In genomic region chr8:91079678-91080077, GRCm38 (mm10) we compare ENCODE assay signal across 19 mouse cellular contexts. TPM values are rescaled to one million over a fixed set of nuclear protein-coding genes. Genes with fewer than 3 reads are reported as not detected.
DNase-seq lines count a peak whose midpoint lies in the region; ATAC-seq and TF ChIP-seq lines count a peak whose summit lies in the region.
"Had no signal": no experiment of that assay in that cellular context is flagged by ENCODE, and none has a peak within 500 bp of the region (broad histone marks: within the 10 kb centered on the region; RNA-seq: fewer than 3 reads in every experiment).

No protein-coding gene starts in this region.

- TF ChIP-seq EP300 in liver, postnatal 0 days (IDR thresholded peaks at IDR 0.05; ENCODE audit: low read depth), result no peak

- peaks cover 6% of the 10 kb centered on the region; the same call in 1 of the 2 replicates for H3K4me1 ChIP-seq in liver, postnatal 0 days (ENCODE audit: insufficient read depth)
- peaks cover 28% of the 10 kb centered on the region for H3K4me1 ChIP-seq in liver, embryonic 12.5 days
- H3K4me1 ChIP-seq: hindbrain, embryonic 12.5 days; limb, embryonic 15.5 days had no signal

- H3K9me3 ChIP-seq in liver, postnatal 0 days (ENCODE audit: low read length), result no peaks in the 10 kb centered on the region
- H3K9me3 ChIP-seq in liver, embryonic 12.5 days (replicated peaks), result no peaks in the 10 kb centered on the region
- H3K9me3 ChIP-seq: G1E; hindbrain, embryonic 12.5 days; limb, embryonic 15.5 days had no signal

- no peaks in the 10 kb centered on the region for H3K27me3 ChIP-seq in liver, postnatal 0 days (ENCODE audit: insufficient read depth, low read length)
- no peaks in the 10 kb centered on the region for H3K27me3 ChIP-seq in liver, embryonic 12.5 days (replicated peaks)
- H3K27me3 ChIP-seq: hindbrain, embryonic 12.5 days; limb, embryonic 15.5 days had no signal

- no peak overlapping the region for H3K27ac ChIP-seq in liver, postnatal 0 days (ENCODE audit: low read depth)
- no peak overlapping the region for H3K27ac ChIP-seq in liver, embryonic 12.5 days
- H3K27ac ChIP-seq: hindbrain, embryonic 12.5 days; limb, embryonic 15.5 days had no signal

- no peak for ATAC-seq in liver, postnatal 0 days
- ATAC-seq in liver, embryonic 12.5 days, result no peak
- ATAC-seq: forebrain, postnatal 0 days had no signal

- 0 out of 2 replicates have a peak, but pooled peaks have one; percentile 11 for TF ChIP-seq CTCF in liver, postnatal 0 days (IDR thresholded peaks at IDR 0.05; ENCODE audit: low read depth)

- H3K9ac ChIP-seq in liver, postnatal 0 days (replicated peaks), result no peak overlapping the region
- H3K9ac ChIP-seq in liver, embryonic 12.5 days, result no peak overlapping the region
- H3K9ac ChIP-seq: forebrain, postnatal 0 days; hindbrain, embryonic 12.5 days; limb, embryonic 15.5 days had no signal

- no peak for DNase-seq in liver, postnatal 0 days
- DNase-seq in ES-CJ7 (ENCODE audit: low read depth, low spot score) (peak; percentile 89), R1 (ENCODE audit: low read depth, low spot score) (peak; percentile 87), MN1 (ENCODE audit: low spot score) (no peak)
- DNase-seq in thymus, postnatal 25 days, result peak; percentile 42
- DNase-seq in kidney, postnatal 4 days, result no peak
- DNase-seq: adrenal gland, adult 2 months; cerebellum, adult 9-11 months; forebrain, postnatal 0 days; kidney, adult 8-10 months; lung, postnatal 14 days; right cerebral cortex, postnatal 25 days had no signal

- WGBS in liver, postnatal 0 days (ENCODE audit: insufficient replicate concordance), result 91% methylated on average over 2 of the region's 2 CpGs
- 89% methylated on average over 2 of the region's 2 CpGs for WGBS in liver, embryonic 12.5 days (ENCODE audit: insufficient replicate concordance)

- peaks cover 35% of the 10 kb centered on the region for H3K36me3 ChIP-seq in liver, postnatal 0 days (replicated peaks; ENCODE audit: insufficient read depth, low read length)
- H3K36me3 ChIP-seq in liver, embryonic 12.5 days, result peaks cover 52% of the 10 kb centered on the region

- no peak overlapping the region for H3K4me3 ChIP-seq in liver, postnatal 0 days (ENCODE audit: low read depth, low read length)
- no peak overlapping the region for H3K4me3 ChIP-seq in liver, embryonic 12.5 days
- H3K4me3 ChIP-seq: erythroblast, embryonic 14.5 days; hindbrain, embryonic 12.5 days; limb, embryonic 15.5 days; myocyte had no signal

- no peak overlapping the region for H3K4me2 ChIP-seq in liver, postnatal 0 days (ENCODE audit: low read depth, low read length)
- H3K4me2 ChIP-seq in liver, embryonic 12.5 days, result no peak overlapping the region
- H3K4me2 ChIP-seq: hindbrain, embryonic 12.5 days; limb, embryonic 15.5 days; midbrain, embryonic 11.5 days had no signal

RNA-seq across cellular contexts. Expression of gene Rbl2, which starts 9.8 kb away (rescaled TPM):
- 3.9 and 4.3 TPM in 2 replicates for polyA plus RNA-seq in liver, postnatal 0 days (2015; fragmentation: Nextera tagmentation; extraction: Ambion mirVana)
- 9.1 and 9.4 TPM in 2 replicates for polyA plus RNA-seq in liver, embryonic 12.5 days (2016; fragmentation: Nextera tagmentation; extraction: Ambion mirVana)

Comparison
In these comparisons a context has a peak if more than half of its experiments do, and no peak if none do; other contexts are left out.
1. DNase-seq: peak in ES-CJ7 (single experiment), R1 (single experiment) and thymus, postnatal 25 days (single experiment); none in liver, postnatal 0 days (single experiment), MN1 (single experiment) and kidney, postnatal 4 days (0 of 2).